Mouse (Mus musculus) adrenal gland, adult 8-10 months (tissue): ENCODE measurements around the gene Trpm3. TPM values are rescaled to one million over a fixed set of nuclear protein-coding genes. Genes with fewer than 3 reads are reported as not detected.

Source experiments
- DNase-seq: peaks from one replicate; pipeline ENCODE4 v3.0.0; 2022
- total RNA-seq, 4 experiments: library from RNA; stranded (reverse); gene quantifications; 2 replicates each; pipeline ENCODE4 v1.2.4; 2022

The Trpm3 gene
- total RNA-seq, 4 experiments from 2014 or later = 0.81 to 2.5 (median 1.6) TPM

- no peak for DNase-seq
Measured at GRCm38 (mm10) chr19:22929768-22930167, 790.9 kb downstream of the Trpm3 start.

- DNase-seq = peak; percentile 29
Measured at GRCm38 (mm10) chr19:22930368-22930834, 791.6 kb downstream of the Trpm3 start.

- no peak for DNase-seq
Measured at GRCm38 (mm10) chr19:22931006-22931405, 792.2 kb downstream of the Trpm3 start.

- DNase-seq = no peak
Measured at GRCm38 (mm10) chr19:22935067-22935466, 796.2 kb downstream of the Trpm3 start.

- DNase-seq = no peak
Measured at GRCm38 (mm10) chr19:22938848-22939724, 800.2 kb downstream of the Trpm3 start.

- DNase-seq = no peak
Measured at GRCm38 (mm10) chr19:22939836-22940235, 801.0 kb downstream of the Trpm3 start.

GRCm38 (mm10) chr19:22940487-22940886 lies 801.6 kb downstream of the Trpm3 start:
- peak; percentile 55 for DNase-seq

- DNase-seq = no peak
Measured at GRCm38 (mm10) chr19:22940956-22941355, 802.1 kb downstream of the Trpm3 start.

GRCm38 (mm10) chr19:22952480-22952879 lies 813.6 kb downstream of the Trpm3 start:
- DNase-seq = no peak

- DNase-seq = no peak
Measured at GRCm38 (mm10) chr19:22953191-22953590, 814.3 kb downstream of the Trpm3 start.

- DNase-seq = no peak
Measured at GRCm38 (mm10) chr19:22958414-22958813, 819.6 kb downstream of the Trpm3 start.

GRCm38 (mm10) chr19:22960450-22961265 lies 821.8 kb downstream of the Trpm3 start:
- no peak for DNase-seq

GRCm38 (mm10) chr19:22962001-22962708 lies 823.3 kb downstream of the Trpm3 start:
- no peak for DNase-seq

GRCm38 (mm10) chr19:22962731-22963130 lies 823.9 kb downstream of the Trpm3 start:
- DNase-seq = no peak

- DNase-seq = no peak
Measured at GRCm38 (mm10) chr19:22963726-22964398, 825.0 kb downstream of the Trpm3 start.

- DNase-seq = no peak
Measured at GRCm38 (mm10) chr19:22965470-22965869, 826.6 kb downstream of the Trpm3 start.

GRCm38 (mm10) chr19:22973294-22973693 lies 834.4 kb downstream of the Trpm3 start:
- no peak for DNase-seq

GRCm38 (mm10) chr19:22973727-22974126 lies 834.9 kb downstream of the Trpm3 start:
- DNase-seq = no peak

- no peak for DNase-seq
Measured at GRCm38 (mm10) chr19:22975801-22976200, 837.0 kb downstream of the Trpm3 start.

GRCm38 (mm10) chr19:22977508-22977907 lies 838.7 kb downstream of the Trpm3 start:
- DNase-seq = no peak

GRCm38 (mm10) chr19:22978763-22979162 lies 839.9 kb downstream of the Trpm3 start:
- DNase-seq = no peak

GRCm38 (mm10) chr19:22979191-22979590 lies 840.3 kb downstream of the Trpm3 start:
- DNase-seq = no peak
